Mouse (Mus musculus): ENCODE results near the gene Gng4. TPM values are rescaled to one million over a fixed set of nuclear protein-coding genes. Genes with fewer than 3 reads are reported as not detected.
A peak's percentile ranks its signal among the peaks of the same experiment; 100 is the strongest.
"Not testable (repeated sequence)": the region's sequence is repeated elsewhere in the genome, so short reads cannot be mapped to it uniquely, and the experiment has no call there.

Gene Gng4
- total and polyA plus RNA-seq, 3 experiments: not detected

- no peak for TF ChIP-seq USF1 (IDR thresholded peaks at IDR 0.05; ENCODE audit: low read depth, low read length)
- TF ChIP-seq MAFK (IDR thresholded peaks at IDR 0.05; ENCODE audit: borderline replicate concordance, low read depth, low read length): 0 out of 2 replicates have a peak, but pooled peaks have one; percentile 19
- TF ChIP-seq POLR2A (IDR thresholded peaks at IDR 0.05; ENCODE audit: control insufficient read depth in 1 of 2, insufficient read depth in 1 of 2, low read depth in 1 of 2, low read length in 2 of 2, poor library complexity in 1 of 2): no peak
These were observed 11.4 kb downstream of the Gng4 start (continued) for GRCm38 (mm10) chr13:13795166-13795832.

GRCm38 (mm10) chr13:13796082-13796481 lies 12.2 kb downstream of the Gng4 start:
- Histone ChIP-seq H3K9me3 (replicated peaks; ENCODE audit: insufficient read depth, low read length) (no peaks in the 10 kb centered on the region), H3K36me3 (ENCODE audit: control insufficient read depth in 1 of 2, insufficient read depth in 2 of 2, low read length in 2 of 2) (peaks cover 0 to 24% of the 10 kb centered on the region in 2 experiments; a peak in 2 of 4 replicates), H3K27me3 (ENCODE audit: control insufficient read depth in 1 of 2, insufficient read depth in 2 of 2, low read length in 2 of 2) (no peaks in the 10 kb centered on the region), H3K79me2 (ENCODE audit: control insufficient read depth, insufficient read depth, low read length, poor library complexity) (no peaks in the 10 kb centered on the region), H3K4me1 (ENCODE audit: control insufficient read depth in 1 of 2, insufficient read depth in 2 of 2, low read length in 2 of 2) (peaks cover 11 to 36% of the 10 kb centered on the region in 2 experiments), H3K27ac (ENCODE audit: control insufficient read depth, low read depth, low read length) (peak overlapping the region; percentile 87), H3K9ac (ENCODE audit: control insufficient read depth, low read depth, low read length, poor library complexity, severe bottlenecking) (peak overlapping the region; percentile 7; the same call in 1 of the 2 replicates), H3K4me3 (ENCODE audit: control insufficient read depth in 1 of 2, insufficient read depth in 1 of 2, low read depth in 2 of 2, low read length in 2 of 2) (peak overlapping the region in 1 of 2 experiments; percentile 21; a peak in 1 of 4 replicates)
- TF ChIP-seq CHD1 (IDR thresholded peaks at IDR 0.05; ENCODE audit: low read depth, low read length): no peak
- no peak for TF ChIP-seq TAL1 (IDR thresholded peaks at IDR 0.05; ENCODE audit: low read length)
- no peak for TF ChIP-seq RCOR1 (IDR thresholded peaks at IDR 0.05; ENCODE audit: low read depth, low read length)
- TF ChIP-seq POLR2AphosphoS5 (IDR thresholded peaks at IDR 0.05; ENCODE audit: borderline replicate concordance, low read depth, low read length): no peak
- TF ChIP-seq CTCF (IDR thresholded peaks at IDR 0.05 in 2 of 3, conservative IDR thresholded peaks at IDR 0.05 in 1 of 3; ENCODE audit: control insufficient read depth in 1 of 3, insufficient read depth in 1 of 3, low read depth in 2 of 3, low read length in 3 of 3, poor library complexity in 1 of 3, severe bottlenecking in 1 of 3): peak; percentile 44 to 61 (median 46)
- no peak for TF ChIP-seq CHD2 (IDR thresholded peaks at IDR 0.05; ENCODE audit: low read length)
- no peak for TF ChIP-seq ELF1 (IDR thresholded peaks at IDR 0.05; ENCODE audit: low read depth, low read length)
- no peak for TF ChIP-seq ZMIZ1 (IDR thresholded peaks at IDR 0.05; ENCODE audit: low read depth, low read length)
- no peak for TF ChIP-seq HCFC1 (IDR thresholded peaks at IDR 0.05; ENCODE audit: low read depth, low read length)
- TF ChIP-seq RAD21 (IDR thresholded peaks at IDR 0.05; ENCODE audit: low read depth, low read length): no peak
- 0 out of 4 replicates have a peak, but pooled peaks of 1 of the 2 experiments have one; percentile 8 for TF ChIP-seq EP300 (IDR thresholded peaks at IDR 0.05; ENCODE audit: low read depth in 1 of 2, low read length in 2 of 2)
- TF ChIP-seq USF2 (IDR thresholded peaks at IDR 0.05; ENCODE audit: borderline replicate concordance in 1 of 2, insufficient read depth in 1 of 2, low read depth in 1 of 2, low read length in 2 of 2): no peak
- no peak for TF ChIP-seq MXI1 (IDR thresholded peaks at IDR 0.05; ENCODE audit: low read depth, low read length)
- TF ChIP-seq MEF2A (IDR thresholded peaks at IDR 0.05; ENCODE audit: extremely low read depth, insufficient replicate concordance, low read depth, low read length, poor library complexity, severe bottlenecking): no peak
- TF ChIP-seq SIN3A (IDR thresholded peaks at IDR 0.05; ENCODE audit: low read length): no peak
- 0 out of 2 replicates have a peak, but pooled peaks have one; percentile 50 for TF ChIP-seq TBP (IDR thresholded peaks at IDR 0.05; ENCODE audit: low read depth, low read length)
- TF ChIP-seq MAZ (IDR thresholded peaks at IDR 0.05; ENCODE audit: low read depth, low read length): no peak
- TF ChIP-seq JUND (IDR thresholded peaks at IDR 0.05; ENCODE audit: low read depth, low read length): no peak
- DNase-seq (ENCODE audit: low read depth, low spot score): peak; percentile 65

GRCm38 (mm10) chr13:13797816-13798215 lies 14.0 kb downstream of the Gng4 start:
- Histone ChIP-seq H3K36me3 (ENCODE audit: control insufficient read depth in 1 of 2, insufficient read depth in 2 of 2, low read length in 2 of 2) (peaks cover 0 to 27% of the 10 kb centered on the region in 2 experiments; a peak in 2 of 4 replicates), H3K4me1 (ENCODE audit: control insufficient read depth in 1 of 2, insufficient read depth in 2 of 2, low read length in 2 of 2) (peaks cover 11 to 33% of the 10 kb centered on the region in 2 experiments)
- H3K9me3 ChIP-seq (replicated peaks; ENCODE audit: insufficient read depth, low read length); H3K4me3 ChIP-seq (ENCODE audit: control insufficient read depth in 1 of 2, insufficient read depth in 1 of 2, low read depth in 2 of 2, low read length in 2 of 2); H3K9ac ChIP-seq (ENCODE audit: control insufficient read depth, low read depth, low read length, poor library complexity, severe bottlenecking); DNase-seq (ENCODE audit: low read depth, low spot score); H3K27ac ChIP-seq (ENCODE audit: control insufficient read depth, low read depth, low read length); H3K79me2 ChIP-seq (ENCODE audit: control insufficient read depth, insufficient read depth, low read length, poor library complexity); H3K27me3 ChIP-seq (ENCODE audit: control insufficient read depth in 1 of 2, insufficient read depth in 2 of 2, low read length in 2 of 2): not testable (repeated sequence)

Measured in MEL (cell line).